Mouse (Mus musculus): ENCODE data around the gene Bri3bp. TPM values are rescaled to one million over a fixed set of nuclear protein-coding genes. Genes with fewer than 3 reads are reported as not detected.

The Bri3bp gene
- total RNA-seq, 2 experiments from 2014 or later = 89.0 to 90.0 TPM

DNA sequence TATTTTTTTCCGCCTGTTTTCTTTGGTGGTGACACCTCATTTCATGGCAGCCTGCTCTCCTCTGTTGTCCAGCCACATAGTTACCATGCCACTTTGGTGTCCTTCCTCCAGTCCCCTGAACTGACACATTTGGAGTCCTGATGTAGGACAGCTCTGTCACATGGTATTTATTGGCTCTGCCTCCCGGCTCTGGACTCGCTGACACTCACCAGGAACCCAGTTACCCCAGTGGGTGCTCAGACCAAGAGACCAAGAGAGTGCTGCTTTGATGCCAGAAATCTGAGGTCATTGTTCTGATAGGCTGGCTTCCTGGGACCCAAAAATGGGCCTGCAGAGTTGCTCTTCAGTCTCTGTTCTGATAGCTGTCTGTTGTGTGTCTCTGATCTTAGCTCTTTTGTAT is 6.7 kb downstream of the Bri3bp start:
- no peak for DNase-seq (ENCODE audit: low spot score in 2 of 2)

DNA sequence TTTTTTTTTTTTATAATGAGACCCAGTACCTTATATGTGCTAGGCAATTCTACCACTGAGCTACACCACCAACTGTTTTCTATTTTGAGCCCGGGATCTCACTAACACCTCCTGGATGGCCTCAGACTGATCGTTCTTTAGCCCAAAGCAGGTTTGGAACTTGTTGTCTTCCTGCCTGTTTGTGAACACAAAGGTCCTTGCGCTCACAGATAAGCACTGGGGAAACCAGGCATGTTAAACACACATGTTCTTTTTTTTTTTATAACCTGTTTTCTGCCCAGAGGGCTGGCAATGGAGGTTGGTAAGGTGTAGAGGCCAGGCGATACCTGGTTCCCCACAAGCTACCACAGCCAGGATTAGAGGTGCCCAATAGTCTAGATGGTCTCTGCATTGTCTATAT is 7.3 kb downstream of the Bri3bp start:
- DNase-seq (ENCODE audit: low spot score in 2 of 2) = no peak

DNA sequence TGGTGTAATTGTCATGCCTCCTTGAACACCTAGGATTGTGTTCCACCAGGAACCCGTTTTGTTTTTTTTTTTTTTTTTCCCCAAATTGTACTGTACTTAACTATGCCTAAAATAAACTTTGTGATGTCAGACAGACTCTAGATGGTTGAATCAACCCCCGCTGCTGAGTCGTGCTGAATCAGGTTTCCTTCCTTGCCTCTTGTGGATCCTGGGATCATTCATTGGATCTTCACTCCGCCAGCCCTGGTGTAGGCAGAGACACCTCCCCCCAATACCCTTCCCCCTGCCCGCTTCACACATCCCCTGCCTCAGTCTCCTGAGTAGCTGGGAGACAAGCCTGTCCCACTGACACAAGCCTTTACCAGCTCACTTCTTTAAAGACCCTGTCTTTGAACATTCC is 7.9 kb downstream of the Bri3bp start:
- DNase-seq (ENCODE audit: low spot score in 2 of 2) = no peak

DNA sequence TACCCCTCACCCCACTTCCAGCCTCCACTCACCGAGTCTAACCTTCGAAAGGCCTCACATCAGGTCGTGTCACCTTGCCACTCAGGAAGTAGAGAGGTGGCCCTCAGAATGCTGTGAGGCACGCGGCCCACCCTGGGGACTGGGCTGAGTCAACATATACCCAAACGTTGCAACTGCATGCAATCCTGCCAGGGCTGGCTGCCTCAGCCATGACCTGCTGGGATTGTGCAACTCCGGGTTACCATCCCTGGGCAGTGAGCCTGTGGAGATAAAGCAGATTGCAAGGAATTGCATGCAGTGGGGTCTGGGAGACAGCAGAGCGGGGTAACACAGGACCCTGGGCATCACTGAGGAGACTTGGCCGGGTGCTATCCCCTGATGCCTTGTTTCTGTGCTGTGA is 11.2 kb downstream of the Bri3bp start:
- no peak for DNase-seq (ENCODE audit: low spot score in 2 of 2)

DNA sequence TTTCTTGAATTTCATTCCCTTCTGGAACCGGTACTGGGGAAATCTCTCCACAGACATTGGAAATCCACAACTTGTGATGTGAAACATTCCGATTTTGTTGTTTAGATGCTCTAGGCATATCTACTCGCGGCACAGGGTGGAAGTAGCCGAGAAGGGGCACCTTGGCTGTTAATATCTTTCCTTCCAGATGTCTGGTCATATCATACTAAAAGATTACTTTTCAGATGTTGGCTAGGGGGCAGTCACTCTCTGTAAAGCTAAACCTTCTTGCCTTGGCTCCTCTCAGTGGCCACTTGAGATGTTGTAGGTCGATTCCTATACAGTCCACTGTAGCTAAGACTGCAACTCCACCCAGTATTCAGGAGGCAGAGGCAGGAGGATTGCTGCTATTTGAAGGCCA is 14.7 kb downstream of the Bri3bp start:
- DNase-seq (ENCODE audit: low spot score in 2 of 2) = no peak

DNA sequence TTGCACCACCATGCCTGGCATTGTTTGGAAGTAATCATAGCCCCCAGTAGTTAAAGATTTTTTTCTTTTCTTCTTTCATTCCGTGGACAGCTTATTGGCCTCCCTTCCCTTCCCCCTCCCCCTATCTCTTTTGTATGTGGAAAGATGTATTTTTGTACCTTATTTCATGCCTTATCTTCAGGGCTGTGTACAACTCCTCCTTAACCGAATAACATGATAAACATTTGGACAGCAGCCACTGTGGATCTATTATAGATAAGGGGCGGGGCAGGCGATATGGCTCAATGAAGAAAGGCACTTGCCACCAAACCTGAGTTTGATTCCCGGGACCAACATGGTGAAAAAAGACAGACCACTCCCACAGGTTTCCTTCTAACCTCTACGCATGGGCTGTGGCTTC is 16.2 kb downstream of the Bri3bp start:
- no peak for DNase-seq (ENCODE audit: low spot score in 2 of 2)

DNA sequence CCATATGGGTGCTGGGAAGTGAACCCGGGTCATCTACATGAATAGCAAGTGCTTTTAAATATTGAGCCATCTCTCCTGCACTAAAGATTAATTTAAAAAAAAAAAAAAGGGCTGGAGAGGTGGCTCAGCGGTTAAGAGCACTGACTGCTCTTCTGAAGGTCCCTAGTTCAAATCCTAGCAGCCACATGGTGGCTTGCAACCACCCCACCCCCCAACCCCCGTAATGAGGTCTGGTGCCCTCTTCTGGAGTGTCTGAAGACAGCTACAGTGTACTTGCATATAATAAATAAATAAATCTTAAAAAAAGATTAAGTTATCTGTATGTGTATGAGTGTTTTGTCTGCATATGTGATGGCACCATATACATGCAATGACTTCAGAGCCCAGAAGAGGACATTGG is 19.2 kb downstream of the Bri3bp start:
- no peak for DNase-seq (ENCODE audit: low spot score in 2 of 2)

DNA sequence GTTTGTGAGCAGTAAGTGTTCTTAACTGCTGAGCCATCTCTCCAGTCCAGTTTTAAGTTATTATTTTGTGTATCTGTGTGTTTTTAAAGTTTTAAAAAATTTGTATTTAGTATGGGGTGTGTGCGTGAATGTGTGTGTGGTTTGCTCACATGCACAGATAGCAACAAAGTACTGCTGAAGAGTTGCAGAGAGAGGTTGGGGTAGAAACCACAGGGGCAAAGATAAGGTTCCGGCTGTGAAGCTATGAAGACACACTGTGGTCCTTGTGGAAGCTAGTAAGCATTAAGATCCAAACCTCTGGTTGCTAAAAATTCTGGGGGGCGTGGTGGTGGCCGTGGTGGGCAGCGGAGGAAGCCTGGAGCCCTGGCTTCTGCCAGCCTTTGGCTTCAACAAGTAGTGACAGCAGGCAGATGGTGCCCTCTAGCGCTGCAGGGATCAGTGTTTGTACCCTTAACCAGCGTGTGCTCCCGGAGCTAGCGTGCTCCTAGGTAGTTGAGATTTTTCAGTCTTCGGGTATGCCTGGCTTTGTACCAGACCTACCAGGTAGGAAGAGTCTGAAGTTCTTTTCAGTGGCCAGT is 20.6 kb downstream of the Bri3bp start:
- DNase-seq (ENCODE audit: low spot score in 2 of 2) = peak in 1 of 2 experiments; percentile 42

DNA sequence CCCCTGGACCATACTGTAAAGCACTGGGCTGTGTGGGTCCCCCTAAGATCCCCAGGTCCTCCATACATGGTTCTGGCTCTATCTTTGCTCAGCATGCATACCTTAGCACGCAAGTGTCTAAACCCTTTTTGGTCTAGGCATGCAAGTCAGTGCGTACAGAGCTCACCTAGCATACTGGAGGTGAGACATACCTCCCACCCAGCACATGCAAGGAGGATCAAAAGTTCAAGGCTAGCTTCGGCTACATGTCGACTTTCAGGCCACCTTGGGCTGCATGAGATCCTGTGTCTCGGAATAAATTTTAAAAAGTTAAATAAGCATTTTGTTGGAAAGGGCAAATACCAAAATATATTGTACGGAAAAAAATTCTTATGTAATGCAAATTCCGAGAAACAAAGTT is 23.8 kb downstream of the Bri3bp start:
- DNase-seq (ENCODE audit: low spot score in 2 of 2) = no peak

DNA sequence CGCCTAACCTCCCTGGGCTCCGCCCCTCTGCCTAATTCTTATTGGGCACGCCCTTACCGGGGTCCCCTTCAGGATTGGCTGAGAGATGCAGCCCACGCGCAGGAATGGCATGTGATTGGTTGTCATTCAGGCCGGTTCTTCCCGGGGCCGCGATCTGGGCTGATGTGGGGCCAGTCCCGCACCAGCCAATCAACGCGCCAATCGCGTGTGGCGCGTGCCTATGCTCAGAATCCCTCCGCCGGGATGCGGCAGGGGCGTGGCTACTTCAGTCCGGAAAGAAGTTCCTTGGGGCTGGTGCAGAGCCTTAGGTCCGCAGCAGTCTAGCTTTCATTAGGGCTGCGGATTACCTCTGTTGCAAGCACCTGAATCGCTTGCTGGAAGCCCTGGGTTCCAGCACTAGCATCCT is 24.3 kb downstream of the Bri3bp start:
- peak; percentile 92 to 98 for DNase-seq (ENCODE audit: low spot score in 2 of 2)

DNA sequence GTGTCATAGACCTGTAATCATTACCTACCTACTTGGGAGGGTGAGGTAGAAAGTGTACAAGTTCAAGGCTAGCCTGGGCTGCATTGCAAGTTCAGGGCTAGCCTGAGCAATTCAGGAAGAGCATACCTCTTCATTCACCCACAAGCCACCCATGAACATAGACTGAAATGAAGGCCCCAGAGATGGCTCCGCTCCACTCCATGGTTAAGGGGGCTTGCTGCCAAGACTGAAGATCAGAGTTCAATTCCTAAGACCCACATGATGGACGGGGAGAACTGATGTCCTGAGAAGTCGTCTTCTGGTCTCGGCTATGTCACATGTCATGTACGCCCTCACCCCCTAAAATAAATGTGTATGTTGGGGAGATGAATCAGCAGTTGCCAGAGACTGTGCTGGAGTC is 25.1 kb downstream of the Bri3bp start:
- no peak for DNase-seq (ENCODE audit: low spot score in 2 of 2)

DNA sequence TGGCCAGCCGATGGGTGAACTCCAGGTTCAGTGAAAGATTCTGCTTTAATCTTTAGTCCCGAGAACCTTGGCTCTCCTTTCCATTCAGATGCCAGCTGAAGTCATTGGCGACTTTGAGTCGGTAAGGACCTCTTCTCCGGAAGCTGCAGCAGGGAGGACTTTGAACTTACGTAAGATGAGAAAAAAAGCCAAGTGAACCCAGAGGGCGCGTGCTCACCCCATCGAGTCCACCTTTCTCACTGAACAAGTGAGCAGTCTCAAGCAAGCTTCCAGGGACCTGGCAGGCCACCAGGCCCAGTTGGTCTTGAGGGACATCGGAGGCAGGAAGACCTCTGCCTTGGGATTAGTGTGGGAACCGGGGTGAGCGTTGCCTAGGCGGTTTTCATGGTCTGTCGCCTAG is 25.9 kb downstream of the Bri3bp start:
- no peak for DNase-seq (ENCODE audit: low spot score in 2 of 2)

DNA sequence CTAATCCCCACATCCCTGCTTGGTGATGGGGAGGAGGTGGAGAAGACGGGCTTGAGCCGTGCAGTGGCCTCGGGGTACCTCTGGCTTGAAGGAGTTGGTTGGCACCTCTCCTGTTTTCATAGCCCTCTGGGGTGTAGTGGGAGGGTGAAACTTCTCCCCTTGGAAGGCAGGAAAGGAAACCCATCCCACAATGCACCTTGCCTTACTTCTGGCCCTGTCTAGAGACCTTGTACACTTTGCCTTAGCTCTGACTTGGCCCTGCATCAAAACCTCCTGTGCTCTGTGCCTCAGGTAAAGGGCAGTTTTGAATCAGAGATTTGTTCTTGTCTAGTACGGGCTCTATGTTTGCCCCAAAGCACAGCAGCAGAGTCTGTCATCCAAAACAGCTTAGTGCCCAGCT is 29.3 kb downstream of the Bri3bp start:
- no peak for DNase-seq (ENCODE audit: low spot score in 2 of 2)

DNA sequence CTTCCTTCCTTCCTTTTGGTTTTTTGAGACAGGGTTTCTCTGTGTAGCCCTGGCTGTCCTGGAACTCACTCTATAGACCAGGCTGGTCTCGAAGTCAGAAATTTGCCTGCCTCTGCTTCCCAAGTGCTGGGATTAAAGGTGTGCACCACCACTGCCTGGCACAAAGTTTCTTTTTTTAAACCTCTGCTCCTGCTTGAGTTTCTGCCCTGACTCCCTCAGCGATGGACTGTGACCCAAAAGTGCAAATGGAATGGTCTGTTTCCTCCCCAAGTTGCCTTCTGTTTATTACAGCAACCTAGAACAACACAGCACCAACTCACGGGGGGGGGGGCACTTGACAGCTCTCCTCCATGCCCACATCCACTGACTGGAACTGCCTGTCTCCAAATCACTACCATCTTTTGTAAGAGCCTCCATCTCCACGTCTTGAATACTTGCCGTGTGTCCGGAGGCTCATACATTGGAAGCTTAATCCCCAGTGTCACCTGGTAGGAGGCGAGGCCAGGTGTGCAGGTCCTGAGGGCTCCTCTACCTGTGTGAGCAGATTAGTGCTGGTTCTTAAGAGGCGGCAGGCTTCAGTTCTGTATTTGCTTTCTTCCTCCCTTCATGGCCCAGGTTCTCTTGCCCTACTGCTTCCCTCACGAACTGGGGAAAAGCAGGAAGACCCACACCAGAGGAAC is 31.6 kb downstream of the Bri3bp start:
- no peak for DNase-seq (ENCODE audit: low spot score in 2 of 2)

DNA sequence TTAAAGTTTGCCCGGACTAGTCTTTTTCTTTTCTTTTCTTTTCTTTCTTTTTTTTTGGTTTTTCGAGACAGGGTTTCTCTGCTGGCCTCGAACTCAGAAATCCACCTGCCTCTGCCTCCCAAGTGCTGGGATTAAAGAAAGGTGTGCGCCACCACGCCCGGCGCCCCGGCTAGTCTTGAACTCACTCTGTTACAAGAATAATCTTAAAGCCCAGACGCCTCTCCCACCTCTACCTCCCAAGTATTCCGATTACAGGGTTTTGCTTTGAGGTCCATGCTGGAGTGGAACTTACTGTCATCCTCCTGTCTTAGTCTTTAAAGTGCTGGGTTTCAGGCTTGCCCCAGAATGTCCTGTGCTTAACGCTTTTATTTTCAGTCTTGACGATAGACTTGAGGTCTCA is 33.7 kb downstream of the Bri3bp start:
- no peak for DNase-seq (ENCODE audit: low spot score in 2 of 2)

DNA sequence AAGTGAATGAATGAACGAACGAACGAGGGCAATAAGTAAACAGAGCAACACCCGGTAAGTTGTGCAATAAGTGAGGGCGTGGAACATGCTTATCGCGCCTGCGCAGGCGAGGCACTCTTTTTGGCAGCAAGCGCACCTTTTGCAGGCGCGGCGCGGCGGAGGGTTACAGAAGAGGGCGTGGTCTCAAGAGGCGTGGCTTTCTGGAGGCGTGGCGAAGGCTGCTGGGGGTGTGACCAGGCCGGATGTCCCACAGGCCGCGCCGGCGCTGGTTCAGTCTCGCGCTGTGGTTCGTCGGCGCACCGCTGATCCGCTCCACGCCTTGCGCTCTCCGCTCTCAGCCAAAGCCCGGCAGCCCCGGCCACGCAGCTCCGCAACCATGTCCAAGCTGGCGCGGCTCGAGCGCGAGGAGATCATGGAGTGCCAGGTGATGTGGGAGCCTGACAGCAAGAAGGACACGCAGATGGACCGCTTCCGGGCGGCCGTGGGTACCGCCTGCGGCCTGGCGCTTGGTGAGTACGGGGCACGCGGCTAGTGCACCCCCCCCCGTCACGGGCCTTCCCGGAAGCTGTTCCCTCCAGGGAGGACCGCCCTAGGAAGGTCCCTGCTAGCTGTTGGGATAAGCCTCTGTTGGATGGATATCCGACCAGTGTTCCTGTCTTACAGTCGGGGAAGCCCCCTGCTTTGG is 34.4 kb downstream of the Bri3bp start, which contains the start of gene Aacs:
Gene Aacs, plus strand, starts transcription at position 214 of the 685 bp plus-strand sequence.
- DNase-seq (ENCODE audit: low spot score in 2 of 2) = peak; percentile 97 to 98

DNA sequence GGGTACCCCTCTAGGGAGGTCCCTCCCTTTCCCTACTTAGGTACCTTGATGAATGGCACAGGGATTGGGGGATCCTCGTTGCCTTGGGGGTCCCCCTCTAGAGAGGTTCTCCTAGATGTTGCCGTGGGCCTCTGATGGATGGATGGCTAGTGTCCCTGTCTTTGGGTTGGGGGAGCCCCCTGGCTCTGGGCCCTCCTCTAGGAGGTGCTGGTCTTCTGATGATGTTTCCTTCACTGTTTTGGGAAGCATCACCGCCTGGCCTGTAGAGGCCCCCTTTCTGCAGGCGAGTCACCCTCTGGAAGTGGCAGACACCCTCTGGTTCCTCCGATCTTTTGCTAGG is 34.9 kb downstream of the Bri3bp start:
- DNase-seq (ENCODE audit: low spot score in 2 of 2) = peak in 1 of 2 experiments; percentile 47

DNA sequence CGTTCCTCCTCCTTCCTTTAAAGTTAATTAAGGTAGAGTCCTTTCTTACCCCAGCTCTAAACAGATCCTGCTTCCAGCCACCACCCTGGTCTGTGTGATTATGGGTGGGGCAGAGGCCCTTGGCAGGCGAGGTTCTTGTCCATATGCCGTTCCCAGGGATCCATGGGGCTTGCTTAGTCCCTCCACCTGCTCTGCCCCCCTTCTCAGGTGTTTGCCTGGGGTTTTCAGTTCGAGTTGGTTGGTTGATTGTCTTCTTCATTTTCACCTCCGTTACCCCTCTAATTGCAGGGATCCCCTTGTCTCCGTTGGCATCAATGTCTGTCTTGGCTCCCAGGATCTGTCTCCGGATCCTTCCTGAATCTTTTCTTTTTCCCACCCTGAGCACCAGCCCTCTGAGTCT is 35.4 kb downstream of the Bri3bp start:
- DNase-seq (ENCODE audit: low spot score in 2 of 2) = no peak

DNA sequence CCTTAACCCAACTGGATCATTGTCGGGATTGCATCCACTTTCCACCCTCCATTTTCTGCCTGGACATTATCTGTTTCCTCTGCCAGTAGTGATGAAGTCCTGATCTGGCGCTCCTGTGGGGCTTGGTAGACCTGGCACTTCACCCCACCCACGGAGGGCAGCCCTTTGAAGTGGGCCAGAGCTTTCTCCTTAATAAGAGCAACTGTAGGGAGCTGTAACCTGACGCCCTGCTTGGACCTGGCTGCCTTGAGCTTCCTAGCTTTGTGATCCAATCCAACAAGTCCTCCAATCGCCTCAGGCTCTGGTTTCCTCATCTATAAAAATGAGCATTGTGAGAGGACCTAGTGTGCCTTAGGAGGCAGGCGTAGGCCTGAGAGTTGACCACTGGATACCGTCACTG is 36.2 kb downstream of the Bri3bp start:
- no peak for DNase-seq (ENCODE audit: low spot score in 2 of 2)

DNA sequence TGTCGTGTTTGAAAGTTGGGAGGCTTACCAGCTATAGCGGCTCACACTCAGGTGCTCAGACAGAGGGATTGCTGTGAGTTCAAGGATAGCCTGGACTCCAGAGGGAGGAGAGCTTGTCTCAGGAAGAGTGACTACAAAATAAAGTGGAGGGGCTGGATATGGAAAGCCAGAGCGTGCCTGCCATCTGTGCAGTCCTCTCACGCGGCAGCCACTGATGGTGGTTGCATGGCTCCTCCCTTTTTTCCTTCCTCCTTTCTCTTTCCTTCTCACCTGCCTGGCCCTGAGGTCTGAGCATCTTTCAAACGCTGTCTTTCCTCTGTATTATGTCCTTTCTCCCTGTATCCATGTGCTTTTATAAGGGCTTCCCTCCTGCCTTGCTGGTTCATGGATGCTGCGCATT is 36.7 kb downstream of the Bri3bp start:
- DNase-seq (ENCODE audit: low spot score in 2 of 2) = no peak

DNA sequence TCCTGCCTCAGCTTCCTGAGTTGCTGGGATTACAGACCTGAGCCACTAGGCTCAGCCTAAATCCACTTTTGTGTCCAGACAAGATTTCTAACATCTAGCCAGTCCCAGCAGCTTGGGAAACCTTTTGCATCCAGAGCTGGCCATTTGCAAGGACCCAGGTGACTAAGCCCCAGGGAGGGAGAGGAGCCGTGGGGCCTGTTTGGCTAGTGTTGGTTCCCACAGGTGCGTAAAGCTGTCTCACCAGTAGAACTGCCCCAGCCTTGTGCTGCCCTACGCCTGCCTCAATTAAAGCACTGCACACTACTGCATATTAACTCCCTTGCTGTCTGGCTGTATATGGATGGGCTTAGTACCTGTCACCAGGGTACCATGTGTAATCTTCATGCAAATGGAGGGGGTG is 38.0 kb downstream of the Bri3bp start:
- DNase-seq (ENCODE audit: low spot score in 2 of 2) = no peak

DNA sequence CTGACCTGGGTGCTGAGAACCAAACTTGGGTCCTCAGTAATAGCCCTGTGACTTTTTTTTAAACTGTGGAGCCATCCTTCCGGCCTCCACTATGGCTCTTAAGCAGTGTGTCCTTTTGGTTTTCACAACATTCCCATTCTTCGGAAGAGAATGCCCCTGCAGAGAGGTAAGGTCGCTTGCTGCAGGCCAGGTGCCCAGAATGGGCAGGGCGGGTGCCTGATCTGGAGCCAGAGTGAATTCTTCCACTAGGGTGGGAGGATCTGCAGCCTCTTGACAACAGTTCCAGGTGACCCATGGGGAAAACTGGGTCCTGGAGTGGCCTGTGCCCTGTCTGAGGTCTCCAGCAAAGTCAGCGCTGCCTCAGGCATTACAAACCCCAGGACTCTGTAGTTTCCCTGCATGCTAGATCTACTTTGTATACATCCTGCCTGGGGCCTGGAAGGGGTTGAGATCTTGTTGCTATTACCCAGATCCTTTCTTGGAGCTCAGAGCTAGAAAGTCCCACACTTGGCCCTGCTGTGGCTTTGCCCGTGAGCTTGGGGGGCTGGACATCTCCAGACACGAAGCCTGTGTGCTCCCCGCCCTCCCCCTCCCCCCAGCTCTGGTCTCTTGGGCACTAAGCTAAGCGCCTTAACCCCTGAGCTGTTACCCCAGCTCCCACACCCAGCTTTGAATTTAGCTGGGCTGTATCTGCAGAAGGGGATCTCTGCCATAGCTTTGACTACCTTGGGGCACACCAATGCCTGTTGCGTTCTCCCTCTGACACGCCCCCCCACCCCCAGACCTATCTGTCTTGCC is 39.3 kb downstream of the Bri3bp start:
- no peak for DNase-seq (ENCODE audit: low spot score in 2 of 2)
